Mouse (Mus musculus) limb, embryonic 11.5 days (tissue): ENCODE results near the gene Kmt2e. TPM values are rescaled to one million over a fixed set of nuclear protein-coding genes. Genes with fewer than 3 reads are reported as not detected.
"Not testable (repeated sequence)": the region's sequence is repeated elsewhere in the genome, so short reads cannot be mapped to it uniquely, and the experiment has no call there.

Source experiments
- ATAC-seq: fragments of 200-750 bp; cut with Nextera tagmentation; 2 replicates; pipeline ENCODE4 v1.8.0; 2017; ENCODE audit warnings: low read depth; ENCODE audit not compliant: insufficient number of reproducible peaks, low FRiP score, low TSS enrichment
- DNase-seq: peaks from one replicate; pipeline ENCODE4 v3.0.0-alpha.2; 2015; ENCODE audit warnings: low spot score
- H3K27ac ChIP-seq: fragments of 300-500 bp; sonication (generic); replicated peaks from 2 replicates; pipeline ENCODE4 v1.5.1; 2014; ENCODE audit warnings: low read depth, mild to moderate bottlenecking, low read length
- H3K27me3 ChIP-seq: fragments of 300-500 bp; sonication (generic); 2 replicates; pipeline ENCODE4 v1.6.1; 2014; ENCODE audit warnings: mild to moderate bottlenecking, low read length, mixed read lengths; ENCODE audit not compliant: control insufficient read depth, insufficient read depth
- H3K36me3 ChIP-seq: fragments of 300-500 bp; sonication (generic); 2 replicates; pipeline ENCODE4 v1.6.1; 2014; ENCODE audit warnings: mild to moderate bottlenecking, low read length, moderate library complexity, mixed read lengths; ENCODE audit not compliant: control insufficient read depth, insufficient read depth
- H3K4me1 ChIP-seq: fragments of 300-500 bp; sonication (generic); 2 replicates; pipeline ENCODE4 v1.6.1; 2014; ENCODE audit warnings: low read length, mixed read lengths; ENCODE audit not compliant: control insufficient read depth, insufficient read depth
- H3K4me2 ChIP-seq: fragments of 300-500 bp; sonication (generic); 2 replicates; pipeline ENCODE4 v1.6.1; 2014; ENCODE audit warnings: low read depth, mild to moderate bottlenecking, moderate library complexity; ENCODE audit not compliant: severe bottlenecking
- H3K4me3 ChIP-seq: fragments of 300-500 bp; sonication (generic); 2 replicates; pipeline ENCODE4 v1.5.1; 2014; ENCODE audit warnings: low read depth, low read length
- H3K9ac ChIP-seq: fragments of 300-500 bp; sonication (generic); 2 replicates; pipeline ENCODE4 v1.6.1; 2014; ENCODE audit warnings: mild to moderate bottlenecking, low read length
- H3K9me3 ChIP-seq: fragments of 300-500 bp; sonication (generic); 2 replicates; pipeline ENCODE4 v1.6.1; 2016; ENCODE audit warnings: low read length; ENCODE audit not compliant: control insufficient read depth
- WGBS: fragments of 180-500 bp; shearing (Covaris S2); extraction: QIAGEN DNeasy Blood & Tissue Kit; methylation state at CpG from one replicate; pipeline ENCODE4 v1.1.7; 2014; 5-methylcytosine and 5-hydroxymethylcytosine counted together
- polyA plus RNA-seq: library from polyadenylated mRNA; unstranded; fragments of >200 nt; fragmentation: Nextera tagmentation; extraction: Ambion mirVana; gene quantifications from 2 replicates; pipeline ENCODE4 v1.2.1, GENCODE M21; 2014

The Kmt2e gene
- polyA plus RNA-seq, 1 experiment from 2014 or later: 90.6 TPM

GRCm38 (mm10) chr5:23553338-23553737 is 119.1 kb downstream of the Kmt2e start:
- H3K27ac ChIP-seq, ATAC-seq: not testable (repeated sequence)
- 83% methylated on average over 3 of the region's 3 CpGs for WGBS

More at GRCm38 (mm10) chr5:23553338-23553737, 119.1 kb downstream of the Kmt2e start:
- H3K9me3 ChIP-seq, H3K9ac ChIP-seq, H3K4me1 ChIP-seq, H3K36me3 ChIP-seq, H3K4me2 ChIP-seq, H3K4me3 ChIP-seq, H3K27me3 ChIP-seq, DNase-seq: not testable (repeated sequence)
